Mouse (Mus musculus) spleen, adult 10 weeks (tissue): ENCODE data around the gene Ltbp3. TPM values are rescaled to one million over a fixed set of nuclear protein-coding genes. Genes with fewer than 3 reads are reported as not detected.

Experiments
- polyA plus RNA-seq: library from polyadenylated mRNA; stranded (reverse); fragments of 350-450 nt; fragmentation: Illumina TruSeq; extraction: RNeasy Lipid Tissue Mini Kit (QIAGEN cat#74804); gene quantifications from one replicate; pipeline ENCODE4 v1.2.3, GENCODE M21; 2015; ENCODE audit warnings: low replicate concordance; ENCODE audit not compliant: insufficient read depth

Gene Ltbp3
- polyA plus RNA-seq = 9.0 TPM

GRCm38 (mm10) chr19:5740320-5741317, at the start of gene Ltbp3:
Gene Ltbp3, plus strand, starts transcription at chr19:5740904.

DNA sequence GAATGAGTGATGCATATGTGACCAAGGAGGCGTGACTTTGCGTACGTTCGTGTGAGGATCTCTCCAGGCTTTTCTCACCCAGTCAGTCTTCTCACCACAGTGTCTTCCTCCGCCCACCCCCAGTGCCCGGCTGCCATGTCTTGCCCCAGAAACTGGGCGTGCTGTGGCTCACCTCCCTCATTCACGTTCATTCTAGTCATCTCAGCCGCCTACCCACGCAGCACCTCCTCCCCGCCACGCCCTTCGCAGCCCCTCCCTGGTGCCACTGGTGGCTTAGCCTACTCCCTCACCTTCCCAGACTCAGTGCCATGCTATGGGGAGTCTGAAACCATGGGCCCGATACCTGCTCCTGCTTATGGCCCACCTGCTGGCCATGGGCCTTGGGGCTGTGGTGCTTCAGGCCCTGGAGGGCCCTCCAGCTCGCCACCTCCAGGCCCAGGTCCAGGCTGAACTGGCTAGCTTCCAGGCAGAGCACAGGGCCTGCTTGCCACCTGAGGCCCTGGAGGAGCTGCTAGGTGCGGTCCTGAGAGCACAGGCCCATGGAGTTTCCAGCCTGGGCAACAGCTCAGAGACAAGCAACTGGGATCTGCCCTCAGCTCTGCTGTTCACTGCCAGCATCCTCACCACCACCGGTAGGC, 36.4 kb upstream of the Ltbp3 start, which contains the start of gene Kcnk7:
Gene Kcnk7, plus strand, starts transcription at position 205 of the 638 bp plus-strand sequence.

GRCm38 (mm10) chr19:5725767-5726515, 14.8 kb upstream of the Ltbp3 start, which contains the start of gene Ehbp1l1:
Gene Ehbp1l1, minus strand, starts transcription at chr19:5726317.

GRCm38 (mm10) chr19:5729444-5729815, 11.3 kb upstream of the Ltbp3 start, which contains the start of gene Fam89b:
Gene Fam89b, minus strand, starts transcription at chr19:5729653.

DNA sequence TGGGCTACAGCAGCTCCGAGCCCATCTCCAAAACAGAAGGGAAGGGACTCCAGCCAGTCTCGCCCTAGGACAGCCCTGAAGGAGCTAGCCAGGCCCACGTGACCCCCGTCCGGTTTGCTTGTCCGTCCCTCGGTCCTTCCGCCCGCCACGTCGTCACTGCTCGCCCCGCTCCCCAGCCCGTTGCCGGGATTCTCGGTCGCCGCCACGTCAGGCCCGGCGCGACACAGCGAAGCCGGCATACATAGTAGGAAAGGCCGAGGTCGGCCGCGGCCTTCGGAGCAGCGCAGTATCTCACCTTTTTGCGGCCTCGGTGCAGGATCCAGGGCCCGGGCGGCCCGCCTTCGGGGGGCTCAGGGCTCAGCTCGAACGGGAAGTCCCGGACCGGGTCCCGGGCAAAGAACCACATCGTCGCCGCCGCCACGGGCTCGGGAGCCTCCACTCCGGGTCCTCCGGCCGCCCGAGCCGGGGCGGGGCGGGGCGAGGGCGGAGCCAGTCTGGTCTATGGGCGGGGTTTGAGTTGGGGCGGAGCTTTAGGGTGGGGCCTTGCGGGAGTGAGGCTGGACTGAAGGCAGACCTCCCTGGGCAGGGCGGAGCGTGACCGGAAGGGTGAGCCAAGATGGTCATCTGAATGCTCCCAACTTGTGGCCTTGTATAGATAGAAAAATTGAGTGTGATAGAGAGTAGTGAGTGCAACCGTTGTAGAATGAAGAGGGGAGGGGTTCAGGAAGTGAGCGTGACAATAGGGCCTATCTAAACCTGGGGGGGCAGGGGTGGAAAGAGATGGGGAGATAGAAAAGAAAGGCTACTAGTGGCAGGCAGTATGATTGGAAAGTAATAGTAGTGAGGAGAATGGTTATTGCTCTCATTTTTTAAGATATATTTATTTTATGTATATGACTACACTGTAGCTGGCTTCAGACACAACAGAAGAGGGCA, 30.5 kb downstream of the Ltbp3 start, which contains the start of gene Scyl1:
Gene Scyl1, minus strand, starts transcription at position 495 of the 936 bp plus-strand sequence.

Other genes with a start within 250 kb of the Ltbp3 start
- 2.5 TPM for gene 1700020D05Rik, start 237.1 kb upstream of the Ltbp3 start, polyA plus RNA-seq
- 11.0 TPM for gene Snx32, start 230.4 kb upstream of the Ltbp3 start, polyA plus RNA-seq
- not detected for gene Ovol1, start 180.3 kb upstream of the Ltbp3 start, polyA plus RNA-seq
- 1.7 TPM for gene Ap5b1, start 172.9 kb upstream of the Ltbp3 start, polyA plus RNA-seq
- gene Rnaseh2c, start 139.0 kb upstream of the Ltbp3 start, polyA plus RNA-seq = 23.7 TPM
- gene Kat5, start 130.7 kb upstream of the Ltbp3 start, polyA plus RNA-seq = 44.8 TPM
- 29.6 TPM for gene Rela, start 103.4 kb upstream of the Ltbp3 start, polyA plus RNA-seq
- 103 TPM for gene Sipa1, start 77.2 kb upstream of the Ltbp3 start, polyA plus RNA-seq
- gene Map3k11, start 52.2 kb upstream of the Ltbp3 start, polyA plus RNA-seq = 12.7 TPM
- gene Pcnx3, start 52.0 kb upstream of the Ltbp3 start, polyA plus RNA-seq = 25.8 TPM
- not detected for gene Kcnk7, start 36.5 kb upstream of the Ltbp3 start, polyA plus RNA-seq
- gene Ehbp1l1, start 14.6 kb upstream of the Ltbp3 start, polyA plus RNA-seq = 29.0 TPM
- gene Fam89b, start 11.3 kb upstream of the Ltbp3 start, polyA plus RNA-seq = 8.4 TPM
- gene Scyl1, start 30.5 kb downstream of the Ltbp3 start, polyA plus RNA-seq = 17.1 TPM
- 18.0 TPM for gene Frmd8, start 134.4 kb downstream of the Ltbp3 start, polyA plus RNA-seq
- gene Slc25a45, start 136.9 kb downstream of the Ltbp3 start, polyA plus RNA-seq = 35.5 TPM
- gene Tigd3, start 153.2 kb downstream of the Ltbp3 start, polyA plus RNA-seq = 0.84 TPM
- 103 TPM for gene Dpf2, start 172.1 kb downstream of the Ltbp3 start, polyA plus RNA-seq
- gene Cdc42ep2, start 183.9 kb downstream of the Ltbp3 start, polyA plus RNA-seq = 6.4 TPM
- gene Pola2, start 223.3 kb downstream of the Ltbp3 start, polyA plus RNA-seq = 30.6 TPM
- not detected for gene Slc22a20, start 245.2 kb downstream of the Ltbp3 start, polyA plus RNA-seq